Mouse (Mus musculus) megakaryocyte progenitor cell, adult 5-6 weeks (primary cell): Measurements from ENCODE around the gene Tmem222. TPM values are rescaled to one million over a fixed set of nuclear protein-coding genes. Genes with fewer than 3 reads are reported as not detected.

Experiments
- ATAC-seq: replicated peaks from 2 replicates; pipeline ENCODE4 v1.8.0; 2016; ENCODE audit warnings: mild to moderate bottlenecking, moderate TSS enrichment, inconsistent platforms; ENCODE audit not compliant: poor library complexity
- total RNA-seq, 2 experiments: library from RNA; stranded (forward) in 1 of 2; stranded (reverse) in 1 of 2; fragments of 157-497, 149-512 nt in 1 of 2; fragments of 200-1000 nt in 1 of 2; gene quantifications; 2 replicates each; pipeline versions ENCODE4 v1.2.3 to v1.2.4; 2015 to 2017

Gene Tmem222
- total RNA-seq, 2 experiments from 2014 or later = 17.4 to 50.8 TPM

DNA sequence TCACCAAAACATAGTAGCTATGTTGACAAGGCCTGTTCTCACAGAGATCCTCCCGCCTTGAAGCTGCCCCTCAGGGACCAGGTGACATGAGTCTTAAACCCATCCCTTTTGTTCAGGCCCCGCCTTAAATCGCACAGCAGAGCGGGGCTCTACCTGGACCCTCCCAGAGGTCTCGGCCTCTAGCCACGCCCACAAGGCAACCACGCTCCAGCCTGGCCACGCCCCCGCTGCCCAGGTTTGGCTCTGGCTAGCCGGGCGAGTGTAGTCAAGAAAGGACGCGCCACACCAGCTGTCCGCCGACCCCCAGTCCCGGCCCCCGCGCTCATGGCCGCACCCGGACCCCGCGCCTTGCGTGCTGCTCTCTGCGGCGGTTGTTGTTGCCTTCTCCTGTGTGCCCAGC is 56.9 kb downstream of the Tmem222 start:
- no peak for ATAC-seq

DNA sequence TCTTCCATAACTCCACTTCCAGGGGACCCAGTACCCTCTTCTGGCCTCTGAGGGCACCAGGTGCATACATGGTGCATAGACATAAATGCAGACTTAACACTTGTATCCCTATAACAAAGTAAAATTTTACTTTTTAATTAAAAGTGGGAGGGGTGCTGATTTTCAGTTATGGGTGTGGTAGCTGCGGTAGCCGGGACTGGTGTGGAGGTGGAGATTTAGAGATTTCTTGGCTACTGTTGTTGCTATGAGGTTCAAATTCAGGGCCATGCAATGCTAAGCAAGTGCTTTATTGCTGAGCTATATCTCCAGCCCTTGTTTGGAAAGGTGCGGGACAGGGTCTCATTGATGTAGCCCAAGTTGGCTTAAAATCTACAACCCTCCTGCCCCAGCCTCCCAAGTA is 58.8 kb downstream of the Tmem222 start:
- ATAC-seq = 0 out of 2 replicates have a peak, but pooled peaks have one; percentile 19

DNA sequence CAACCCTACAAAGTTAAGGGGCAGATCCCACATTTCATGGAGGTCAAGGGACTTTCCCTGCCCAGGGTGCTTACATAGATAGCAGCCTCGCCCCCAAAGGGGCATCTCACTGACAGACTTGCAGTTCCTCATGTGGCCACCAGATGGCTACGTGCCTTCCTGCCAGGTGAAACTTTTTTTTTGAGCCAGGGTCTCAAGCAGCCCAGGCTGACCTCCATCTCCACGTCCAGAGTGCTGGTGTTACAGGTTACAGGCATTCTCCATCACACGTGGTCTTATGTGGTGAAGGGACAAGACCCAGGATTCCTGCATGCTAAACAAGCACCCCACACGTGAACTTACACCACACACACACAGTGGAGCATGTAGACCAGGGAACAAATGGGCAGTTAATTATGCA is 60.0 kb downstream of the Tmem222 start:
- peak; percentile 59 for ATAC-seq

Other genes starting within 250 kb of the Tmem222 start
- 124 and 135 TPM in 2 replicates for gene Wasf2, start 147.3 kb downstream of the Tmem222 start, total RNA-seq (2015)
- 24.7 and 35.1 TPM in 2 replicates for gene Wasf2, start 147.3 kb downstream of the Tmem222 start, total RNA-seq (2017)
- gene Cd164l2, start 65.7 kb downstream of the Tmem222 start, total RNA-seq (2015) = not detected in 2 replicates
- gene Cd164l2, start 65.7 kb downstream of the Tmem222 start, total RNA-seq (2017) = not detected in 2 replicates
- not detected in 2 replicates for gene Gpr3, start 65.3 kb downstream of the Tmem222 start, total RNA-seq (2015)
- gene Gpr3, start 65.3 kb downstream of the Tmem222 start, total RNA-seq (2017) = 0.08 TPM in 1 of 2 replicates, not detected in the other
- 3.6 and 4.6 TPM in 2 replicates for gene Map3k6, start 37.0 kb downstream of the Tmem222 start, total RNA-seq (2015)
- gene Map3k6, start 37.0 kb downstream of the Tmem222 start, total RNA-seq (2017) = 0.87 and 6.1 TPM in 2 replicates
- 1.9 and 2.0 TPM in 2 replicates for gene Sytl1, start 14.7 kb downstream of the Tmem222 start, total RNA-seq (2015)
- 3.9 and 5.2 TPM in 2 replicates for gene Sytl1, start 14.7 kb downstream of the Tmem222 start, total RNA-seq (2017)
- gene Wdtc1, start 75.7 kb upstream of the Tmem222 start, total RNA-seq (2015) = 10.3 and 10.6 TPM in 2 replicates
- 7.6 and 8.7 TPM in 2 replicates for gene Wdtc1, start 75.7 kb upstream of the Tmem222 start, total RNA-seq (2017)
- gene Slc9a1, start 91.9 kb upstream of the Tmem222 start, total RNA-seq (2015) = 15.1 and 16.1 TPM in 2 replicates
- gene Slc9a1, start 91.9 kb upstream of the Tmem222 start, total RNA-seq (2017) = 6.3 and 7.3 TPM in 2 replicates
- 0.15 TPM in 1 of 2 replicates, not detected in the other for gene Tent5b, start 202.3 kb upstream of the Tmem222 start, total RNA-seq (2015)
- gene Tent5b, start 202.3 kb upstream of the Tmem222 start, total RNA-seq (2017) = not detected in 2 replicates
- not detected in 2 replicates for gene Trnp1, start 220.8 kb upstream of the Tmem222 start, total RNA-seq (2015)
- gene Trnp1, start 220.8 kb upstream of the Tmem222 start, total RNA-seq (2017) = not detected in 2 replicates
- gene Kdf1, start 241.2 kb upstream of the Tmem222 start, total RNA-seq (2015) = not detected in 2 replicates
- gene Kdf1, start 241.2 kb upstream of the Tmem222 start, total RNA-seq (2017) = not detected in 2 replicates